Mouse (Mus musculus): ENCODE data around the gene Chil1. TPM values are rescaled to one million over a fixed set of nuclear protein-coding genes. Genes with fewer than 3 reads are reported as not detected.

Chil1 gene
- total RNA-seq (2017): 0.48 TPM in 1 of 3 replicates, not detected in the others

- ATAC-seq (replicated peaks; ENCODE audit: insufficient number of reproducible peaks, low FRiP score, low TSS enrichment, poor library complexity, severe bottlenecking): no peak
These were observed at the start of gene Chil1 for GRCm38 (mm10) chr1:134182025-134182424. Chil1 (plus strand) TSS chr1:134182176.

GRCm38 (mm10) chr1:134133316-134133715 is 48.7 kb upstream of the Chil1 start:
- ATAC-seq (replicated peaks; ENCODE audit: insufficient number of reproducible peaks, low FRiP score, low TSS enrichment, poor library complexity, severe bottlenecking): no peak

GRCm38 (mm10) chr1:134136351-134136750 is 45.6 kb upstream of the Chil1 start:
- ATAC-seq (replicated peaks; ENCODE audit: insufficient number of reproducible peaks, low FRiP score, low TSS enrichment, poor library complexity, severe bottlenecking): no peak

GRCm38 (mm10) chr1:134138424-134138823 is 43.6 kb upstream of the Chil1 start:
- ATAC-seq (replicated peaks; ENCODE audit: insufficient number of reproducible peaks, low FRiP score, low TSS enrichment, poor library complexity, severe bottlenecking): no peak

GRCm38 (mm10) chr1:134142363-134142794 is 39.6 kb upstream of the Chil1 start:
- no peak for ATAC-seq (replicated peaks; ENCODE audit: insufficient number of reproducible peaks, low FRiP score, low TSS enrichment, poor library complexity, severe bottlenecking)

GRCm38 (mm10) chr1:134146066-134146465 is 35.9 kb upstream of the Chil1 start:
- no peak for ATAC-seq (replicated peaks; ENCODE audit: insufficient number of reproducible peaks, low FRiP score, low TSS enrichment, poor library complexity, severe bottlenecking)

- ATAC-seq (replicated peaks; ENCODE audit: insufficient number of reproducible peaks, low FRiP score, low TSS enrichment, poor library complexity, severe bottlenecking): no peak
These were observed 31.9 kb upstream of the Chil1 start for GRCm38 (mm10) chr1:134150076-134150475.

GRCm38 (mm10) chr1:134150745-134151144 is 31.2 kb upstream of the Chil1 start:
- ATAC-seq (replicated peaks; ENCODE audit: insufficient number of reproducible peaks, low FRiP score, low TSS enrichment, poor library complexity, severe bottlenecking): no peak

- peak; percentile 71; the same call in 1 of the 2 replicates for ATAC-seq (replicated peaks; ENCODE audit: insufficient number of reproducible peaks, low FRiP score, low TSS enrichment, poor library complexity, severe bottlenecking)
These were observed 30.1 kb upstream of the Chil1 start for GRCm38 (mm10) chr1:134151655-134152412.

GRCm38 (mm10) chr1:134152626-134153590 is 29.1 kb upstream of the Chil1 start:
- no peak for ATAC-seq (replicated peaks; ENCODE audit: insufficient number of reproducible peaks, low FRiP score, low TSS enrichment, poor library complexity, severe bottlenecking)

- no peak for ATAC-seq (replicated peaks; ENCODE audit: insufficient number of reproducible peaks, low FRiP score, low TSS enrichment, poor library complexity, severe bottlenecking)
These were observed 27.9 kb upstream of the Chil1 start for GRCm38 (mm10) chr1:134154121-134154520.

GRCm38 (mm10) chr1:134154655-134155054 is 27.3 kb upstream of the Chil1 start:
- no peak for ATAC-seq (replicated peaks; ENCODE audit: insufficient number of reproducible peaks, low FRiP score, low TSS enrichment, poor library complexity, severe bottlenecking)

GRCm38 (mm10) chr1:134160404-134160803 is 21.6 kb upstream of the Chil1 start:
- no peak for ATAC-seq (replicated peaks; ENCODE audit: insufficient number of reproducible peaks, low FRiP score, low TSS enrichment, poor library complexity, severe bottlenecking)

- no peak for ATAC-seq (replicated peaks; ENCODE audit: insufficient number of reproducible peaks, low FRiP score, low TSS enrichment, poor library complexity, severe bottlenecking)
These were observed 20.6 kb upstream of the Chil1 start for GRCm38 (mm10) chr1:134161399-134161798.

GRCm38 (mm10) chr1:134162510-134163225 is 19.3 kb upstream of the Chil1 start:
- no peak for ATAC-seq (replicated peaks; ENCODE audit: insufficient number of reproducible peaks, low FRiP score, low TSS enrichment, poor library complexity, severe bottlenecking)

- ATAC-seq (replicated peaks; ENCODE audit: insufficient number of reproducible peaks, low FRiP score, low TSS enrichment, poor library complexity, severe bottlenecking): no peak
These were observed 18.5 kb upstream of the Chil1 start for GRCm38 (mm10) chr1:134163476-134163875.

- ATAC-seq (replicated peaks; ENCODE audit: insufficient number of reproducible peaks, low FRiP score, low TSS enrichment, poor library complexity, severe bottlenecking): no peak
These were observed 17.5 kb upstream of the Chil1 start for GRCm38 (mm10) chr1:134164454-134164853.

GRCm38 (mm10) chr1:134166547-134166946 is 15.4 kb upstream of the Chil1 start:
- ATAC-seq (replicated peaks; ENCODE audit: insufficient number of reproducible peaks, low FRiP score, low TSS enrichment, poor library complexity, severe bottlenecking): no peak
